Mouse (Mus musculus): Measurements from ENCODE around the gene Hs3st3b1.

GRCm38 (mm10) chr11:63893557-63893956 is 28.5 kb downstream of the Hs3st3b1 start:
- no peak for TF ChIP-seq CTCF (IDR thresholded peaks at IDR 0.05; ENCODE audit: control insufficient read depth, insufficient read depth, low read length)
- no peak for TF ChIP-seq POLR2A (IDR thresholded peaks at IDR 0.05; ENCODE audit: borderline replicate concordance, control insufficient read depth, low read depth, low read length)

Measured in bone marrow, adult 2 months (tissue).